Mouse (Mus musculus) CH12.LX (cell line): ENCODE data around the gene Ncf4. TPM values are rescaled to one million over a fixed set of nuclear protein-coding genes. Genes with fewer than 3 reads are reported as not detected.

Experiments
- DNase-seq: peaks from one replicate; pipeline ENCODE4 v3.0.0-alpha.2; 2013; ENCODE audit errors: extremely low read depth
- H3K27ac ChIP-seq: 2 replicates; pipeline ENCODE4 v1.5.1; 2012; ENCODE audit warnings: low read depth, mild to moderate bottlenecking, control low read depth, moderate library complexity; ENCODE audit not compliant: insufficient read depth
- H3K27me3 ChIP-seq: replicated peaks from 2 replicates; pipeline ENCODE3; 2012; ENCODE audit warnings: inconsistent platforms
- H3K36me3 ChIP-seq, 2 experiments: replicated peaks in 1 of 2; 2 replicates each; pipeline versions ENCODE3 to v1.6.1; 2012; ENCODE audit warnings: inconsistent platforms in 1 of 2, low read length in 1 of 2, mild to moderate bottlenecking in 1 of 2, mixed read lengths in 1 of 2, moderate library complexity in 1 of 2; ENCODE audit not compliant: control insufficient read depth in 1 of 2, insufficient read depth in 1 of 2
- H3K4me1 ChIP-seq, 2 experiments: 2 replicates each; pipeline ENCODE4 v1.6.1; 2012; ENCODE audit warnings: inconsistent platforms in 1 of 2, moderate library complexity in 1 of 2; ENCODE audit not compliant: insufficient read depth in 2 of 2, control insufficient read depth in 1 of 2
- H3K4me2 ChIP-seq: 2 replicates; pipeline ENCODE4 v1.6.1; 2012; ENCODE audit warnings: low read depth, mild to moderate bottlenecking, control low read depth; ENCODE audit not compliant: poor library complexity, insufficient read depth, severe bottlenecking
- H3K4me3 ChIP-seq, 3 experiments: fragments of 150-350 bp in 1 of 3; sonication (generic) in 1 of 3; replicated peaks in 1 of 3; 2 replicates each; pipeline versions ENCODE3 to v1.5.1; 2011 to 2012; ENCODE audit warnings: low read depth in 2 of 3, low read length in 2 of 3, mild to moderate bottlenecking in 2 of 3, moderate library complexity in 2 of 3, control low read depth in 1 of 3, improper control_type of control experiment in 1 of 3, inconsistent platforms in 1 of 3, mixed read lengths in 1 of 3; ENCODE audit not compliant: poor library complexity in 1 of 3
- H3K79me2 ChIP-seq: replicated peaks from 2 replicates; pipeline ENCODE4 v1.6.1; 2012; ENCODE audit warnings: mild to moderate bottlenecking, moderate library complexity; ENCODE audit not compliant: control insufficient read depth, poor library complexity, insufficient read depth, severe bottlenecking; ENCODE audit errors: extremely low read depth
- H3K9ac ChIP-seq: 2 replicates; pipeline ENCODE4 v1.6.1; 2012; ENCODE audit warnings: low read depth, mild to moderate bottlenecking, control low read depth, moderate library complexity; ENCODE audit not compliant: insufficient read depth
- H3K9me3 ChIP-seq: replicated peaks from 2 replicates; pipeline ENCODE3; 2012; ENCODE audit warnings: low read length, inconsistent platforms, mixed read lengths
- BHLHE40 ChIP-seq: IDR thresholded peaks from 2 replicates; pipeline ENCODE4 v1.6.1; 2011; ENCODE audit warnings: mild to moderate bottlenecking, low read depth, low read length, improper control_type of control experiment
- CHD2 ChIP-seq: IDR thresholded peaks from 2 replicates; pipeline ENCODE4 v1.6.1; 2011; ENCODE audit warnings: low read length, improper control_type of control experiment
- E2F4 ChIP-seq: IDR thresholded peaks from 2 replicates; pipeline ENCODE4 v1.6.1; 2011; ENCODE audit warnings: low read depth, low read length, improper control_type of control experiment; ENCODE audit not compliant: insufficient replicate concordance
- ELF1 ChIP-seq: IDR thresholded peaks from 2 replicates; pipeline ENCODE4 v1.6.1; 2014; ENCODE audit warnings: low read depth, mild to moderate bottlenecking, inconsistent platforms, low read length, improper control_type of control experiment
- EP300 ChIP-seq: IDR thresholded peaks from 2 replicates; pipeline ENCODE4 v1.6.1; 2011; ENCODE audit warnings: low read length, improper control_type of control experiment
- ETS1 ChIP-seq: conservative IDR thresholded peaks from 2 replicates; pipeline ENCODE4 v1.6.1; 2012; ENCODE audit warnings: low read depth, mild to moderate bottlenecking, inconsistent platforms, low read length, improper control_type of control experiment, moderate library complexity
- GABPA ChIP-seq: IDR thresholded peaks from 2 replicates; pipeline ENCODE4 v1.6.1; 2012; ENCODE audit warnings: low read depth, low read length, improper control_type of control experiment, inconsistent platforms; ENCODE audit not compliant: insufficient replicate concordance
- IRF4 ChIP-seq: IDR thresholded peaks from 2 replicates; pipeline ENCODE4 v1.6.1; 2014; ENCODE audit warnings: low read depth, mild to moderate bottlenecking, inconsistent platforms, low read length, improper control_type of control experiment
- JUN ChIP-seq: IDR thresholded peaks from 2 replicates; pipeline ENCODE4 v1.6.1; 2011; ENCODE audit warnings: low read depth, mild to moderate bottlenecking, low read length, improper control_type of control experiment, moderate library complexity; ENCODE audit not compliant: insufficient read depth
- JUND ChIP-seq: conservative IDR thresholded peaks from 2 replicates; pipeline ENCODE4 v1.6.1; 2011; ENCODE audit warnings: low read depth, low read length, improper control_type of control experiment
- MAFK ChIP-seq: IDR thresholded peaks from 2 replicates; pipeline ENCODE4 v1.6.1; 2011; ENCODE audit warnings: low read length, improper control_type of control experiment; ENCODE audit not compliant: insufficient replicate concordance
- MAX ChIP-seq: IDR thresholded peaks from 2 replicates; pipeline ENCODE4 v1.6.1; 2011; ENCODE audit warnings: low read length, improper control_type of control experiment
- MEF2A ChIP-seq: IDR thresholded peaks from 2 replicates; pipeline ENCODE4 v1.6.1; 2014; ENCODE audit warnings: low read depth, mild to moderate bottlenecking, inconsistent platforms, low read length, improper control_type of control experiment, borderline replicate concordance
- MXI1 ChIP-seq: IDR thresholded peaks from 2 replicates; pipeline ENCODE4 v1.6.1; 2011; ENCODE audit warnings: mild to moderate bottlenecking, low read depth, low read length, improper control_type of control experiment
- MYC ChIP-seq: IDR thresholded peaks from 2 replicates; pipeline ENCODE4 v1.6.1; 2011; ENCODE audit warnings: low read depth, mild to moderate bottlenecking, improper control_type of control experiment, low read length
- NRF1 ChIP-seq: IDR thresholded peaks from 2 replicates; pipeline ENCODE4 v1.6.1; 2014; ENCODE audit warnings: low read depth, mild to moderate bottlenecking, inconsistent platforms, low read length, improper control_type of control experiment, moderate library complexity
- PAX5 ChIP-seq: IDR thresholded peaks from 2 replicates; pipeline ENCODE4 v1.6.1; 2012; ENCODE audit warnings: low read length, inconsistent platforms, mixed read lengths
- POLR2A ChIP-seq: IDR thresholded peaks from 2 replicates; pipeline ENCODE4 v1.6.1; 2011; ENCODE audit warnings: low read depth, mild to moderate bottlenecking, improper control_type of control experiment, low read length
- POLR2AphosphoS2 ChIP-seq: IDR thresholded peaks from 2 replicates; pipeline ENCODE4 v1.6.1; 2011; ENCODE audit warnings: low read depth, low read length, improper control_type of control experiment
- RCOR1 ChIP-seq: conservative IDR thresholded peaks from 2 replicates; pipeline ENCODE4 v1.6.1; 2012; ENCODE audit warnings: low read depth, mild to moderate bottlenecking, inconsistent platforms, low read length, improper control_type of control experiment
- SIN3A ChIP-seq: IDR thresholded peaks from 2 replicates; pipeline ENCODE4 v1.6.1; 2012; ENCODE audit warnings: low read length, improper control_type of control experiment, inconsistent platforms
- TBP ChIP-seq: conservative IDR thresholded peaks from 2 replicates; pipeline ENCODE4 v1.6.1; 2011; ENCODE audit warnings: low read depth, low read length, improper control_type of control experiment
- TCF12 ChIP-seq: IDR thresholded peaks from 2 replicates; pipeline ENCODE4 v1.6.1; 2014; ENCODE audit warnings: low read depth, mild to moderate bottlenecking, inconsistent platforms, low read length, improper control_type of control experiment
- UBTF ChIP-seq: IDR thresholded peaks from 2 replicates; pipeline ENCODE4 v1.6.1; 2012; ENCODE audit warnings: low read depth, mild to moderate bottlenecking, inconsistent platforms, low read length, improper control_type of control experiment, moderate library complexity
- USF1 ChIP-seq: IDR thresholded peaks from 2 replicates; pipeline ENCODE4 v1.6.1; 2014; ENCODE audit warnings: low read depth, mild to moderate bottlenecking, inconsistent platforms, low read length, improper control_type of control experiment
- USF2 ChIP-seq: conservative IDR thresholded peaks from 2 replicates; pipeline ENCODE4 v1.6.1; 2011; ENCODE audit warnings: low read depth, low read length, improper control_type of control experiment
- ZC3H11A ChIP-seq: IDR thresholded peaks from 2 replicates; pipeline ENCODE4 v1.6.1; 2012; ENCODE audit warnings: low read depth, mild to moderate bottlenecking, inconsistent platforms, low read length, improper control_type of control experiment
- ZKSCAN1 ChIP-seq: IDR thresholded peaks from 2 replicates; pipeline ENCODE4 v1.6.1; 2012; ENCODE audit warnings: low read depth, inconsistent platforms, low read length, improper control_type of control experiment, borderline replicate concordance
- dilution Hi-C: fragments of 300-500 bp; cut with MboI; formaldehyde crosslinking; loops from 2 replicates; pipeline ENCODE4 v1.14.3; 2020; ENCODE audit warnings: low sequenced_read_pairs; ENCODE audit not compliant: extremely low pct_unique_long_range_greater_than_20kb, extremely low pct_ligation_motif_present
- in situ Hi-C: fragments of 300-500 bp; cut with MboI; formaldehyde crosslinking; loops from 3 replicates; pipeline ENCODE4 v1.14.3; 2019; ENCODE audit warnings: low sequenced_read_pairs, low pct_ligation_motif_present, low pct_unique_long_range_greater_than_20kb, mixed read lengths
- polyA plus RNA-seq: library from polyadenylated mRNA; unstranded; fragments of >175 nt; gene quantifications from 2 replicates; pipeline ENCODE4 v1.2.1, GENCODE M21; 2012; ENCODE audit warnings: low read depth; ENCODE audit not compliant: insufficient read length
- total RNA-seq, 2 experiments: library from RNA; depleted of rRNA; stranded (reverse); fragments of 300-350 nt in 1 of 2; fragments of >200 nt in 1 of 2; gene quantifications; 2 replicates each; pipeline ENCODE4 v1.2.3; 2012 to 2014

Gene Ncf4
- total and polyA plus RNA-seq, 3 experiments: 145 to 339 (median 177) TPM

DNA sequence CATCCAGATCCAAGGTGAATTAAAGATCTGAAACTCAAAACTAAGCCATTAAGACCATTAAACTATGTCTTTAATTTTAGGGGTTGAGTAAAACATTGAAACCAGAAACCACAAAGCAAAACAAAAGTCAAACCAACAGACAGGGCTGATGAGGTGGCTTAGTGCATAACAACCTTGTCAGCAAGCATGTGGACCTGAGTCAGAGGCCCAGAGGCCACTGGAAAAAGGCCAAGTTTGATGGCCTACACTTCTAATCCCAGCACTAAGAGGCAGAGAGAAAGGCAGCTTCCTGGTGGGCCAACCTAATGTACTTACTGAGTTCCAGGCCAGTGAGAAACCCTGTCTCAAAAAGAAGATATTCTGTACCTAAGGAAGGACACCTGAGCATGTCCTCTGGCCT lies 56.2 kb downstream of the Ncf4 start:
- Histone ChIP-seq H3K9ac (peak overlapping the region; percentile 33; the same call in 1 of the 2 replicates), H3K27ac (peak overlapping the region; percentile 97), H3K9me3 (no peaks in the 10 kb centered on the region), H3K79me2 (peaks cover 27% of the 10 kb centered on the region), H3K27me3 (no peaks in the 10 kb centered on the region), H3K4me3 (no peak overlapping the region), H3K4me1 (peaks cover 41 to 71% of the 10 kb centered on the region in 2 experiments), H3K36me3 (peaks cover 22 to 32% of the 10 kb centered on the region in 2 experiments), H3K4me2 (peak overlapping the region; percentile 45; the same call in 1 of the 2 replicates)
- TF ChIP-seq TBP (no peak), POLR2A (no peak; the same call in 1 of the 2 replicates), ETS1 (no peak; the same call in 1 of the 2 replicates), TCF12 (0 out of 2 replicates have a peak, but pooled peaks have one; percentile 5), MXI1 (no peak; the same call in 1 of the 2 replicates), E2F4 (no peak), RCOR1 (no peak), USF1 (no peak), BHLHE40 (no peak; the same call in 1 of the 2 replicates), PAX5 (no peak), NRF1 (no peak), EP300 (0 out of 2 replicates have a peak, but pooled peaks have one; percentile 34), MAFK (no peak), IRF4 (peak; percentile 16; the same call in 1 of the 2 replicates), SIN3A (no peak), MYC (peak; percentile 70), MEF2A (peak; percentile 32; the same call in 1 of the 2 replicates), POLR2AphosphoS2 (no peak), GABPA (no peak), UBTF (no peak), ZC3H11A (no peak), ZKSCAN1 (no peak), JUND (no peak), ELF1 (peak; percentile 45; the same call in 1 of the 2 replicates), CHD2 (no peak), JUN (no peak), MAX (no peak; the same call in 1 of the 2 replicates), USF2 (no peak)
- dilution Hi-C loops (no loop called here), in situ Hi-C loops (no loop called here)
- DNase-seq: peak; percentile 31
